Mouse (Mus musculus) bone marrow macrophage, adult 2 months (primary cell): ENCODE data around the gene Rnf212.

Source experiments
- CTCF ChIP-seq: IDR thresholded peaks from 2 replicates; pipeline ENCODE4 v1.5.1; 2012; ENCODE audit warnings: low read depth, mild to moderate bottlenecking, low read length, moderate library complexity
- POLR2A ChIP-seq: IDR thresholded peaks from 2 replicates; pipeline ENCODE4 v1.6.1; 2012; ENCODE audit warnings: mild to moderate bottlenecking, low read depth, low read length, borderline replicate concordance

GRCm38 (mm10) chr5:108694352-108695261 is 80.2 kb downstream of the Rnf212 start:
- TF ChIP-seq CTCF (no peak), POLR2A (no peak)
